Mouse (Mus musculus) kidney, adult 2 months (tissue): ENCODE measurements at regions not wholly inside any gene's neighbourhood (a gene's known extent, or its start where the extent isn't known, plus 50 kb on each side); places are given as distances from the start of the nearest gene placed in this dataset.

Source experiments
- DNase-seq: peaks from one replicate; pipeline ENCODE4 v3.0.0; 2021
- H3K27ac ChIP-seq: fragments of 200-500 bp; 2 replicates; pipeline ENCODE4 v1.5.1; 2012; ENCODE audit warnings: low read depth, low read length, control low read depth, inconsistent platforms; ENCODE audit not compliant: insufficient read depth
- H3K27me3 ChIP-seq: fragments of 200-500 bp; replicated peaks from 2 replicates; pipeline ENCODE4 v1.6.1; 2012; ENCODE audit warnings: mild to moderate bottlenecking, moderate library complexity, low read length, inconsistent platforms; ENCODE audit not compliant: control insufficient read depth, insufficient read depth
- H3K36me3 ChIP-seq: fragments of 200-500 bp; 2 replicates; pipeline ENCODE4 v1.6.1; 2012; ENCODE audit warnings: mild to moderate bottlenecking, moderate library complexity, low read length, inconsistent platforms; ENCODE audit not compliant: control insufficient read depth, insufficient read depth
- H3K4me1 ChIP-seq: fragments of 200-500 bp; 2 replicates; pipeline ENCODE4 v1.6.1; 2011; ENCODE audit warnings: low read length; ENCODE audit not compliant: control insufficient read depth, insufficient read depth
- H3K4me3 ChIP-seq: fragments of 200-500 bp; 2 replicates; pipeline ENCODE4 v1.5.1; 2011; ENCODE audit warnings: mild to moderate bottlenecking, low read depth, low read length, control low read depth; ENCODE audit not compliant: insufficient read depth
- CTCF ChIP-seq: fragments of 200-500 bp; conservative IDR thresholded peaks from 2 replicates; pipeline ENCODE4 v1.5.1; 2011; ENCODE audit warnings: low read depth, mild to moderate bottlenecking, control low read depth, low read length, moderate library complexity, mixed read lengths; ENCODE audit not compliant: insufficient read depth, insufficient read length
- POLR2A ChIP-seq: fragments of 200-500 bp; IDR thresholded peaks from one replicate; pipeline ENCODE4 v1.6.1; 2011; ENCODE audit warnings: low read depth, low read length, control low read depth
- WGBS: fragments of 180-500 bp; shearing (Covaris S2); methylation state at CpG from one replicate; pipeline ENCODE4 v1.1.7; 2018; 5-methylcytosine and 5-hydroxymethylcytosine counted together

GRCm38 (mm10) chr4:137133789-137134188 lies 85.2 kb upstream of the Zbtb40 start:
- Histone ChIP-seq H3K27ac (no peak overlapping the region), H3K27me3 (no peaks in the 10 kb centered on the region), H3K4me1 (no peaks in the 10 kb centered on the region), H3K4me3 (no peak overlapping the region), H3K36me3 (no peaks in the 10 kb centered on the region)
- DNase-seq, result peak; percentile 48
- TF ChIP-seq POLR2A, result no peak
- TF ChIP-seq CTCF, result no peak
- WGBS, result 32% methylated on average over 13 of the region's 13 CpGs

GRCm38 (mm10) chr4:137130619-137131212 lies 82.1 kb upstream of the Zbtb40 start:
- no peak for TF ChIP-seq POLR2A
- TF ChIP-seq CTCF, result no peak
- H3K4me3 ChIP-seq, result no peak overlapping the region
- no peaks in the 10 kb centered on the region for H3K27me3 ChIP-seq
- H3K27ac ChIP-seq, result no peak overlapping the region
- DNase-seq, result no peak
- H3K36me3 ChIP-seq, result no peaks in the 10 kb centered on the region
- H3K4me1 ChIP-seq, result no peaks in the 10 kb centered on the region
- 52% methylated on average over 7 of the region's 7 CpGs for WGBS

- Histone ChIP-seq H3K27me3 (no peaks in the 10 kb centered on the region), H3K4me3 (no peak overlapping the region), H3K36me3 (no peaks in the 10 kb centered on the region), H3K27ac (no peak overlapping the region), H3K4me1 (no peaks in the 10 kb centered on the region)
- 33% methylated on average over 15 of the region's 15 CpGs for WGBS
- TF ChIP-seq POLR2A (no peak), CTCF (no peak)
- DNase-seq, result no peak
These were observed 79.6 kb upstream of the Zbtb40 start for GRCm38 (mm10) chr4:137128152-137128551.

GRCm38 (mm10) chr4:137121684-137122083 lies 73.1 kb upstream of the Zbtb40 start:
- WGBS, result 67% methylated on average over 10 of the region's 10 CpGs
- H3K27ac ChIP-seq, result no peak overlapping the region
- no peaks in the 10 kb centered on the region for H3K36me3 ChIP-seq
- no peak overlapping the region for H3K4me3 ChIP-seq
- DNase-seq, result no peak
- H3K27me3 ChIP-seq, result no peaks in the 10 kb centered on the region; the same call in 1 of the 2 replicates
- no peaks in the 10 kb centered on the region for H3K4me1 ChIP-seq
- TF ChIP-seq POLR2A (no peak), CTCF (no peak)

GRCm38 (mm10) chr4:137120597-137120996 lies 72.0 kb upstream of the Zbtb40 start:
- Histone ChIP-seq H3K4me3 (no peak overlapping the region), H3K36me3 (no peaks in the 10 kb centered on the region), H3K4me1 (no peaks in the 10 kb centered on the region), H3K27ac (no peak overlapping the region), H3K27me3 (no peaks in the 10 kb centered on the region; the same call in 1 of the 2 replicates)
- 68% methylated on average over 7 of the region's 7 CpGs for WGBS
- DNase-seq, result no peak
- no peak for TF ChIP-seq POLR2A
- no peak for TF ChIP-seq CTCF

- TF ChIP-seq CTCF (no peak), POLR2A (no peak)
- no peaks in the 10 kb centered on the region; the same call in 1 of the 2 replicates for H3K27me3 ChIP-seq
- WGBS, result 9% methylated on average over 10 of the region's 10 CpGs
- no peaks in the 10 kb centered on the region for H3K36me3 ChIP-seq
- no peak overlapping the region for H3K27ac ChIP-seq
- no peak overlapping the region for H3K4me3 ChIP-seq
- H3K4me1 ChIP-seq, result no peaks in the 10 kb centered on the region
- DNase-seq, result no peak
These were observed 69.7 kb upstream of the Zbtb40 start for GRCm38 (mm10) chr4:137118332-137118715.

- no peak for TF ChIP-seq CTCF
- no peak for TF ChIP-seq POLR2A
- no peak overlapping the region for H3K27ac ChIP-seq
- no peak overlapping the region for H3K4me3 ChIP-seq
- no peaks in the 10 kb centered on the region for H3K4me1 ChIP-seq
- peak; percentile 54 for DNase-seq
- 3% methylated on average over 27 of the region's 27 CpGs for WGBS
- no peaks in the 10 kb centered on the region for H3K36me3 ChIP-seq
- H3K27me3 ChIP-seq, result no peaks in the 10 kb centered on the region; the same call in 1 of the 2 replicates
These were observed 69.1 kb upstream of the Zbtb40 start for GRCm38 (mm10) chr4:137117471-137118331.
